Mouse (Mus musculus) ovary, postnatal 14 days (tissue): ENCODE measurements around the gene Gpc6.
A peak's percentile ranks its signal among the peaks of the same experiment; 100 is the strongest.

ENCODE experiments used
- DNase-seq: peaks from one replicate; pipeline ENCODE4 v3.0.0; 2022; ENCODE audit warnings: low spot score

Gpc6 gene

DNA sequence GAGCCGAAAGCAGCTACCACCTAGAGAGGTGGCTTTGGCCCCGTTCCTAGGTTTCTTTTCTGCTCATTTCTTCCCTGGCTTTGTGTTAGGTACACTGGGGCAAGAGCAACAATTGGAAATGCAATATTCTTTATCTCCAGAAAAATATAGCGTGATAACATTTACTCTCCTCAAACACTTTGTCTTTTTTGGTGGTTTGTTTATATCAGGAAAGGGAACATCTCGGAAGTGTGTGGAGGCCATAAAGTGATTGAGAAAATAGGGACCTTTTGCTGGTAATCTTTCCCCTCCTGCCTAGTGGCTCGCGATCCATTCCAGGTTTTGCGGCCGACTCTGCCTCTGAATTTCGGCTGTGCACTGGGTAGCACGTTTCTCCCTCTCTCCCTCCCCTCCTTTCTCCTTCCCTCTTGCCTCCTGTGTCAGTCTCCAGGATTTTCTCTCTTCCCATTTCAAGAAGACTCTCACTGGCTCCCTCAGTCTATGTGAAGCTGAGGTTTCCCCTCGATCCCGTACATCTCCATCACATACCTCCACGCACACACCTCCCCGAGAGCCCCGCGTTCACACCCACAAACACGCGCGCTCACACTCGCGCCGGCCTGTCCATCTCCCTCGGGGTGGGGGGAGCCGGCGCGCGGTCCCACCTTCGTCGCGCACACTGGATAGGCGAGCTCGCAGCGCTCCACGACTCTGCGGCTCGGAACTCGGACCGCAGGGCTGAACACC is at the start of gene Gpc6:
Gpc6 (plus strand) TSS at position 440 of the 726 bp plus-strand sequence.
- peak; percentile 68 for DNase-seq

DNA sequence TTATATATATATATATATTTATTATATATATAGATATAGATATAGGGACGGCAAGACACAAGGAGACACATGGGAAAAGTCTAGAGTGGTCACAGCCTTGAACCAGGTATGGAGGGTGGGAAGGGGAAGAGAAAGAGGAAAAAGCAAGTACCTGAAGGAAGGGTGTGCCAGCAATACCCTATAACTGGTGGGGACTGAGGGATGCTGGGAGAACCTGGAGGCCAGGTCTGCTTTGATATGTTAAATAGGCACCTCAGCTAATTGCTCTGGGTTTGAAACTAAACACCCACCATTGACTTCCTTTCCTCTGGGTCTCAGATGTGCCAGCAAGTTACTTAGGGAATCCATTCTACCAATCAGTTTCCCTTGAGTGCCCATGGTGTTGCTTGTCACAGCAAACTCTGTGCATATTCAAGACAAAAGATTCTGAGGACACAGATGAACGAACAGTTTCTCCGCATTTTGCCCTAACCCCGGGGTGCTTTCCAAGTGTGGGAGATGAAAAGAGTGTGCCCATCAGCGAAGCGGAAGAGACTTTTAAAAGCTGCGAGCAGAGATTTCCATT is 42.6 kb upstream of the Gpc6 start:
- no peak for DNase-seq

DNA sequence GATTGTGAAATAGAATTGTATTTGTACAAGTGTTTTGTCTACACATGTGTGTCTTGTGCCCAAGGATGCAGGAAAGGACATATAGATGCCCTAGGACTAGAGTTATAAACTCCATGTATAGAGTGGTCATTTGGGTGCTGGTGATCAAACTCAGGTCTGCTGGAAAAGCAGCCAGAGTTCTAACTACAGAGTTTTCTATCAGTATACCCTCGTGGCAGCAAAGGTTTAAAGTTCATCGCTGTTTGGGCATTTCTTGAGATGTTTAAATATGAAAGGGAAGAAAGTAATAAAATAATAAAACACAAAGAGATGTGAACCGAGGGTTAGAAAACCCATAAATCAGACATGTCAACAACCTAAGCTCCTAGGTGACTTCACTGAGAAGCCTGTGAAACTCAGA is 30.8 kb upstream of the Gpc6 start:
- DNase-seq = no peak

DNA sequence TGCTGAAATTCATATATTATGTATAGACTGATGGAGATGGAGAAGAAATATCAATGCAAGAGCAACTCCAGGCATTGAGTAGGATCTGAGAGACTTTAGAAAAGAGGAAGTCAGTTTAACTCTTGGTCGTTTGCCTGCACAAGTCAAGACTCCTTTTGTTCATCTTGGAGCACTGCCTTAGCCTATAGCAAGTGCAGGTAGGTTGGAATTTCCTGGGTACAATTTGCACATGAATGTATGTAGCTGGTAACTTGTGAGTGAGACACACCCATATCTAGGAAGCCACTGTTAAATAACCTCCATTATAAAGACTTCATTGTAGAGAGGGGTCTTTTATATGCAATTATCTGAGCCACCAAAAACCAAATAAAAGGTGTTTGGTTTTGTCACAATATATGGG is 27.1 kb upstream of the Gpc6 start:
- DNase-seq = no peak

DNA sequence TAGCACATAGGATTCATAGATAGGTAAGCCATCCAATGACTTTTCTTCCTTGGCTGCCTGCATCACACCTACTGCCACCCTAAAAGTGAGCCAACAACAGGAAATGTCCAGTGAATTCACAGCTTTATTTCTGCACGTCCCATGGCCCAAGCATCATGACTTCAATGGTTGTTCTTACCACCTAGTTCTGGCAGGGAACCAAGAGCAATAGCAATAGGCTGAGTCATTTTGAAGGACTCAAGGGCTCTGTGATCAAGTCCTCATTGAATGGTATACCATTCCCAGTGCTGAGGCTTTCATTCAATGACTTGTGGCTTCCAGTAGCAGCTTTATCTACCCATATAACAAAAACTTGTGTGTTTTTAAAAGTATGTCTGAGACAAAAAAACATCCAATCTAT is 13.3 kb upstream of the Gpc6 start:
- DNase-seq = no peak

DNA sequence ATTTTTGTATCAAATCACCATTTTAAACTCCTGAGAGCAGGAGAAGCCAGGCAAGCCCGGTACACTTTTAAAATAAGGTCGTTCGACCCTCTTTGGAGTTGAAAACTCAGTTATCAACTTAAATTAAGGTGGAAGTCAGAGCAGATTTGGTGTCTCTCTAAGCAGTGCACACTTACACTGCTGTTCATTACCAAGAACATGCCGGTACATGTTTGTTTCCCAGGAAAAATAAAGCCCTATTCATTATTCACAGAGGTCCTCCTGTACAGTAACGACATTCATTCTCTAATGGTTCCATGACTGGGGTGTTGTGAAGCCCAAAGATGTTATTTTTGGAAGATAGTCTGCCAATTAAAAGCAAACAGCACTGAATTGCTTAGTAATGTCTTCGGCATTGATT is 8.2 kb upstream of the Gpc6 start:
- no peak for DNase-seq

DNA sequence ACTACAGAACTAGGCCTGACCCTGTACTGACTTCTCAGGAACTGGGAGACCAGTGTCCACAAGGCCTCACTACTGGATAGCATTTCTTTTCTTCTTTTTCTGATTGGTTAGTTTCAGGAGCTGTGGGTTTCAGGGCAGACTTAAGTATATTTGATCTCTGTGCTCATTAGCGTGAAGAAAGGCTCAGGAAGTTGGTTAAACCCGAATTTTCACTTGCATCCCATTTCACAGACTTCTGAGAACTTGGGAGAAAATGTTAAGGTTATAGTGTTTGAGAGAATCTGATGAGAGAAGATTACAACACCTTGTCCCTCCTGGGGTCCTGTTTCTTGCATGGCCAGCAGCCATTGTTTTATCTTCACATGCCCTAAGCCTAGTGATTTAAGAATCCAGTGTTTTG is 849 bp upstream of the Gpc6 start:
- DNase-seq = no peak

DNA sequence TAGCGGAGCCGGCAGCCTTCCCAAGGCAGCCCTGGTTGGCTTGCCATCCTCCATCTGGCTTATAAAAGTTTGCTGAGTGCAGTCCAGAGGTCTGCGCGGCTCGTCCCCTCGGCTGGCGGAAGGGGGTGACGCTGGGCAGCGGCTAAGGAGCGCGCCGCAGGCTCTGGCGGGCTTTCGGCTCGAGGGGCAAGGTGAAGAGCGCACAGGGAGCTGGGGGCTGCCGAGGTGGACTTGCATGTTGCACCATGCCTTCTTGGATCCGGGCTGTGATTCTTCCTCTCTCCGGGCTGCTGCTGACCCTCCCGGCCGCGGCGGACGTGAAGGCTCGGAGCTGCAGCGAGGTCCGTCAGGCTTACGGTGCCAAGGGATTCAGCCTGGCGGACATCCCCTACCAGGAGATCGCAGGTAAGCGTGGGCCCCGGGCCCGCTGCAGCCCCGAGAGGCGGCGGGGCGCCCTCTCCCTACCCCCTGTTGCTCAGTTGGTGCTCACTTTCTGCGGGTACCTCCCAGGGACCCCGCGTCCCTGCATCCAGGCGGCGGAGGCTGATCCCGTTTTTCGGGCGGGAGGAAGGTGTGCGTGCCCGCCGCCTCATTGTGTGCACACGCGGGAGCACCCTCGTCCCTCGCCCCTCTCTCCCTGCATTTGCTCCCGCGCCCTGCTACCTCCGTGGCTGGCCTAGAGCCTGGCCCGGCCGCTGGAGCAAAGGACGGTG is 732 bp downstream of the Gpc6 start:
- DNase-seq = peak; percentile 28

DNA sequence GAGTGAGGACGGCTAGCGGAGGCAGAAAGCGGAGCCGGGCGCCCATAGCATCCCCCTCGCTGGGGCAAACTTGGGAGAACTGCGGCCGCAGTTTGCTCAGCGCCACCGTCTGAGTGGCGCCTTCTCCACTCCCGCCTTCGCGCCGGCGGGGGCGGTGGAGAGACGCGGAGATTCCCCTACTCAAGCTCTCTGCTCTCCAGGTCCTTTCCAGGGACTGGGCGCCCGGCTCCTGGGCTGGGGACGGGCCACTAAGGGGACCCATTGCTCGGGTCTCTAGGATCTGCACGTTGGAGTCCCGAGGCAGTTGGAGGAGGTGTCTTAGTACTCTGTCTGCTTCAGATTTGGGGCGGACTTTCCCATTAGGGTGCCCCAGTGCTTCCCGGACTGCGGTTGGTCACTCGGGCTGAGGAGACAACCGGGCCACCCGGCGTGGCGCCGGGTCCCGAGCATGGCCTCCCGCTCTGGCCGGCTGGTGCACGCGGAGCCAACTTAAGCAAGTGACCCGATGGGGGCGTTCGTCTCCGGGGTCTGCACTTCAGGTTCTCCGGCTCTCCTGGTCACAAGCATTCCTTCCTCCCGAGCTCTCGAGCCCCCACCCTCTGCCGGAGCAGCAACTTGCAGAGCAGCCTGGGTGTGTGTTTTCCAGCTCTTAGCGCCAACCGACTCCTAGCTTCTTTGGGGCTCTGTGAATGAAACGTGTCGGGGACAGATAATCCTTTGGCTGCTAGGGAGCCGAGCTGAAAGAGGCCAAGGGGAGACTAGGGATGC is 1.5 kb downstream of the Gpc6 start:
- DNase-seq = peak; percentile 37

DNA sequence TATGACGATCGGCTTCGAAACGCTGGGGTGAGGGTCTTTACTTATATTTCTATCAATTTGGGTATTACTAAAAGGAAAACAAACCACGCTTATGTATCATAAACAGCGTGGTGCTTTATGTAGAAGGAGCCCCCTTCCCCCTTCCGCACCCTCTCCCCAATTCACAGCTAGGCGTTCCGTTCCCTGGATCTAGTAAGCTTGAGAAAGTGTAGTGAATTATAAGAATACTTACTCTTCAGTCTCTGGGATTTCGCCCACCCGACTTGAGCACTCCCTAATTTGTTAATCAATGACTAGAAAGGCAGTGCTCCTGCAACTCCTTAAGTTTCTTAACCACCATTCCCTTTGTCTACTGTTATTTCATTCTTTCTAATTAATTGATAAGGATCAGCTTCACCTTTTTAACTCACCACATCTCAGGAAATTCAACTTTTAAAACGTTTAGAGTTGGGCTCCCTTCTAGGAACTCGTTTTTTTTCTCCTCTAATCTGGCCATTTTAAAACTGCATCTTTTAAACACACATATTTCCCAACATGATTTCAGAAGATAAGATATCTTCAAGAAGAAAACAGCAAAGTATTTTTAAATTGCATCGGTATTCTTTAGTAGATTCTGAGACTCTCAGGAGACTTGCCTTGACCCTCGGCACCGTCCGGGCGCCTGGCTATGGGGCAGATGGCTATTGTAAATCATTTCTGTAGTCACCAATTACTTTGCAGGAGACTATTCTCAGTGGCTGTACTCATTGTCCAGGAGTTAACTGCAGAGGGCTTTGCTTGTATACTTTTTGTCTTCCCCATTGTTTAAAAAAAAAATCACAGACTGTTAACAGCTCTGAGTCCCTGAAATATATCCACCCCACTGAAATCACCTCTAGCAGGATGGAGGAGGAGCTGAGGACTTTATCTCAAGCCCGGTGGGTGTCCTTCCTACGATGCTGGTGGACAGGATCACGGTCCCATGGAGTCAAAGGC is 2.5 kb downstream of the Gpc6 start:
- DNase-seq = no peak

DNA sequence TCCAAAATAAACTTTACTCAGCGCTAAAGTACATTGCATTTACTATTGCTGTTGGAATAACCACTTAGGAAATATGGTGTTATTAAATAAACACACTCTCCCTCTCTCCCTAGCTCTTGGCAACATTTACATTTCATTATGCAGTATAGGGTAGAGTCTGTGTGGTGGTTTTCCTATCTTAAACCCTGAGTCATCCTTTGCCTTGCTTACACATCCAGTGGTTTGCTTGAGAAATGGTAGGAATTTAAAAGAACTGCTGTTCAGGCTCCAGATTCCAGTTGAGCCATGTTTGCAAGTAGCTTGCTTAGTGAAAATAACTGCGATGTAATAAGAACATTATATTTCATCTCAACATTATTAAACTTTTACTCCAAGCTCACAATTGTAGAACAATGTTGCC is 3.3 kb downstream of the Gpc6 start:
- no peak for DNase-seq

DNA sequence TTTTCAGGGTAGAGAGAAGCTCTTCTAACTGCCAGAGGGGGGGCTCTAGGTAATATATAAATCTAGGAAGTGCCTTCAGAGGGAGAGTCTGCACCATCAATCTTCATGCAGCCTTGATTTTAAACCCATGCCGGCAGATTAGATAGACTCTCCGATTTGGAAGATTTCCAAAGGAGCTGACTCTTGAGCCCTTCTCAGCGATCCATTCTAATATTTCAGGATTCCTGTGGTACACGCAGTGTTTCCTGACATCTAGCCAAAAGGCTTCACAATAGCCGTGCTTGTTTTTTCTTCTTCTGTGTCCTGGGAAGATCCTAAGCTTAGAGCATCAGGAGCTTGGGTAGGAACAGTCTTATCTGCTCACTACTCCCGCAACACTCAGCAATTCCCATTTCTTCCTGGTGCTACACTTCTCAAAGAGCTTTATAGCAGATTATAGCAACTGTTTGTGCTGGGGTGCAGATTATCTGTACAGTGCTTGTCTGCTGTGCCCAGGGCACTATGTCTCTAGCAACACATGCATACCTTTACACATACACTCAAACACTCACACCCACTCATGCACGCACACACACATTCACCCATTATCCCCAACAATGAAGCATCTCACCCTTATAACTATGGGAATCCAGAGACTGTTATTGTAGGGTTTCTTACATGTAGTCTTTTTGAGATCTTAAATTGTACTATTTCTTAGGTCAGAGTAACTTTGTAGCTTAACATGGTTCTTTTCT is 3.8 kb downstream of the Gpc6 start:
- DNase-seq = no peak

DNA sequence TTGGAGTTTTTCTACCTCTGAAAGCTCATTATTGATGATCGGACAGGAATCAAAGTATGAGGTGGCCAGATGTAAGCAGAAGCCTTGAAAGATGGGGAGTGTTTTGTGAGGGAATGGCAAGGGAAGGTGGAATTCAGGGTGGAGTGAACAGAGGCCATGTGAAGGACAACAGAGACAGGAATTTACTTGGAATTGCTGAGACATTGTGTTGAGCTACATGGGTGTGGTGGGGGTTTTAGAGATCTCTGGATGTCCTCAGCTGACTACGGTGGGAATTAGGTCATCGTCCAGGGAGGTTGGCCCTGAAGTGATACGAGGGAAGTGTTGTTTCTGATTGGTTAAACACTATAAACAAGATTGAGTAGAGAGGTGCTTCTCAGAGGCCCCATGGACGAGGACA is 8.7 kb downstream of the Gpc6 start:
- no peak for DNase-seq

DNA sequence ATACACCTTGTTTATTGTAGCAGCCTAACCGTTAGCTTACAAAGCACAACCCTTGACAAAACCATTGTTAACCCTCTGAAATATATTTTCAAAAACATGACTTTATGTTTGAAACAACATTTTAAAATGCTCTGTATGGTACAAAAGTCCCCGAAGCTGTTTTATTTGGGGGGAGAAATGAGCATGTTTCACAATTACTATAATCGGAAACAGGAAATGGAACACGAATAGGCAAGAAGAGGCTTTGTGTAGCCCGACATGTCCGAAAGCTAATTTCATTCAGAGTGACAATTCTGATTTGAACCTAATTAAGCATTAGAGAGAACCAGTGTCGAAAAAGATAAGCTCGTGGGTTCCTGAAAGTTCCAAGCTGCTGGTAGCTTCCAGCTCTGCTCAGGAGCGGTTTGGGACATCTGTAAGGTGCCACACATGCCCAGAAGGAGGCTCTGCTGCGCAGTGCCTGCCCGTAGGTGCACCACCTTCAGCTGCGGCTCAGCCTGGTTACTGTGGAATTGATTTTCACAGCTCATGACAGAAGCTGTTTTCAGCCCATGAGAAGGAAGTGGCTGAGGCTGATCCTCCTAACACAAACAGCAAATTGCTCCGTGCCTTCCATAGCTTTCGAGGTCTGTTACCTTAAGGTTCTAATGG is 12.9 kb downstream of the Gpc6 start:
- DNase-seq = no peak

DNA sequence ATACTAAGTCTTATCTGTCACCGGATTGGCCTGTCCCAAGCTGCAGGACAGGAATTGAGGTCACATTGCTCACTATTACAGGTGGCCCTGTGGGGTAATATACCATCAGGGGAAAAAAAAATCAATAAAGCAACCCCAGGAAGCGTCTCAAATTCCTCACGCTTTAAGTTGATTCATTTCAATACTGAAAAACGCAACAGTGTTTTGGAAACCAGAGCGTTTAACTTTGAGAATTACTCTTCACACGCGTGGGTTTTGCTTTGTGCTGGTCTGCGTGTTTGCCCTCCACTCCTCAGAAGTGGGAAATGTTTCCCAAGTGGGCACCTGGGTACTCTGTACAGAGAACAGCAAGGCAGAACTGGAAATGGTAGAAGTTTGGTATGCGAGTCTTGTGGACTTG is 13.6 kb downstream of the Gpc6 start:
- DNase-seq = no peak

DNA sequence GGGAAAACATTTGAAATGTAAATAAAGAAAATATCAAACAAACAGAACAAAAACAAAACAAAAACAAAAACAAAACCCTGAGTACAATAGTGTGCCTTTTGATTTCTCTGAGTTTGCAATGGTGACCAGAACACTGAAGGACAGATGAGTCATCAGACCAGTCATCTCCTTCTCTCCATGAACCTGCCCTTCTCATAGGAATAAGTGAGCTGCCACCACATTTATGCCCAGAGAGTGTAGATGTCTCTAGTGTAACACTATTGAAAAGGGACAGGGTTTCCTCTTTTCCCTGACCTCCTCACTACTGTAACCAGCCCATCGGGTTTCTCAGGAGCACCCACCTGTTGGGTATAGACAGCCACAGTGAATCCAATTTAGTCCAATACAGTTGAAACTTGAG is 14.4 kb downstream of the Gpc6 start:
- DNase-seq = no peak

DNA sequence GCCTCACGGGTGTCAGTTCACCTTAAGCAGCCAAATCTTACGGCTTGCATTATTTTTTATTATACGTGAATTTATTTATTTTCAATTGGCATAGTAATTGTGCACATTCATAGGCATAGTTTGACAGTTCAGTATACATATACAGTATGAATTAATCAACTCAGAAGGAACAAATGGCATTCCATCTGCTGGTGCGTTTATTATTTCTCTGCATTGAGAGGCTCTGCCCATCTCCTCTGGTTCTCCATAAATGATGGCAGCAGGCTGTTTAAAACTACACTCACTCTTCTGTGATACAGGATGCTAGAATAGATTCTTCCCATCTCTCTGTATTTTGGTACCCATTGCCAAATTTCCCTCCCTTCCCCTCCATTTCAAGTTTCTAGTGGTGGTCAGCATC is 16.7 kb downstream of the Gpc6 start:
- no peak for DNase-seq

DNA sequence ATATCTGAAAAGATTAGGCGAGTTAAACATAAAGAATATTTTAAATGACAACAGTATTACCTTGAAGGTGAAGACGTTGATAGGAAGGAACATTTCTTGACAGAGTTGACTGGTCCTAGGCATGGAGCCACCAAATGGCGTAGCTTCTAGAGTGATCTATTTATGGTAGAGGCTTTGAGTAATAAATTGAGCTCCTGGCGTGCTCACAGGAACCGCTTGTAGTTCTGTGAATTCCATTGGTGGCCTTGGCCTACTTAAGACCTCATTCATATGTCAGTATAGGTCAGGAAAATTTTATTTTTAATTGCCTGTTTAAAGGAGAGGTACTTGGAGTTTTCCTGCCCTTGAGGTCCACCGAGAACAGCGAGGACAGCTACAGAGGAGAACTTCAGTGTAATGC is 18.6 kb downstream of the Gpc6 start:
- no peak for DNase-seq

DNA sequence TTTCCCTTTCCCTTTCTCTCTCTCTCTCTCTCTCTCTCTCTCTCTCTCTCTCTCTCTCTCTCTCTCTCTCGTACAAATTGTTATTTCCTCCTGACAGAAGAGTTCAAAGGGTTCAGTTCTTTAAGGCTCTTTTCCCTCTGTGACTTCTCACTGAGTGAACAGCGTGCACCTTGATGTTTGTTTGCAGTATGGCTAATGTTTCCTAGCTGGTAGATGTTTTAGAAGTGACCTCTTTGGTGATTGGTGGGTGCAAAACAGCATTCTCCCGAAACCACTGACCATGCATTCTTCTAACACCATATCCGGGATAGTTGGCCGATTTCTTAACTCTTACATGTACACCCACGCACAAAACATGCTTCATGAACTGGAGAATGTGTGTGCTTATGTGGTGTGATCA is 20.9 kb downstream of the Gpc6 start:
- no peak for DNase-seq

DNA sequence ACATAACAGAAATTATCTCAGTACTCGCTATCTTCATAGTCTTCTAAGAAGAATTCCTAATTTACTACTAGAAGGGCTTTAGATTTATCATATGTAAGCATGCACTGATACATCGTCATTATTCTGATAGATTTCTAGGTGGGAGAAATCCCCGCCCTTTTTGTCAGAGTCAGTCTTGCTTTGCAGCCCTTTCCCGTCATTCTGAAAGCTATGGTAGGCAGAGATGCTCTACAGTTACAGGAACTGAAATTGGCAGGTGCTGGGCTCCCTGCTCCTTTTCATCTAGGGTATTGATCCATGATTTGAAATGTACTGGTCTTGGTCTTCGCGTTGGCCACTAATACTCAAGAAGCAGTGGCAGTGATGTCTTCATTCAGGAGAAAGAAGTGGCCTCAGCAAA is 22.3 kb downstream of the Gpc6 start:
- DNase-seq = no peak
